Mouse (Mus musculus): ENCODE measurements around the gene Knstrn. TPM values are rescaled to one million over a fixed set of nuclear protein-coding genes. Genes with fewer than 3 reads are reported as not detected.

Gene Knstrn
- polyA plus RNA-seq, 3 experiments from 2014 or later, result 11.9 to 73.4 (median 13.7) TPM

DNA sequence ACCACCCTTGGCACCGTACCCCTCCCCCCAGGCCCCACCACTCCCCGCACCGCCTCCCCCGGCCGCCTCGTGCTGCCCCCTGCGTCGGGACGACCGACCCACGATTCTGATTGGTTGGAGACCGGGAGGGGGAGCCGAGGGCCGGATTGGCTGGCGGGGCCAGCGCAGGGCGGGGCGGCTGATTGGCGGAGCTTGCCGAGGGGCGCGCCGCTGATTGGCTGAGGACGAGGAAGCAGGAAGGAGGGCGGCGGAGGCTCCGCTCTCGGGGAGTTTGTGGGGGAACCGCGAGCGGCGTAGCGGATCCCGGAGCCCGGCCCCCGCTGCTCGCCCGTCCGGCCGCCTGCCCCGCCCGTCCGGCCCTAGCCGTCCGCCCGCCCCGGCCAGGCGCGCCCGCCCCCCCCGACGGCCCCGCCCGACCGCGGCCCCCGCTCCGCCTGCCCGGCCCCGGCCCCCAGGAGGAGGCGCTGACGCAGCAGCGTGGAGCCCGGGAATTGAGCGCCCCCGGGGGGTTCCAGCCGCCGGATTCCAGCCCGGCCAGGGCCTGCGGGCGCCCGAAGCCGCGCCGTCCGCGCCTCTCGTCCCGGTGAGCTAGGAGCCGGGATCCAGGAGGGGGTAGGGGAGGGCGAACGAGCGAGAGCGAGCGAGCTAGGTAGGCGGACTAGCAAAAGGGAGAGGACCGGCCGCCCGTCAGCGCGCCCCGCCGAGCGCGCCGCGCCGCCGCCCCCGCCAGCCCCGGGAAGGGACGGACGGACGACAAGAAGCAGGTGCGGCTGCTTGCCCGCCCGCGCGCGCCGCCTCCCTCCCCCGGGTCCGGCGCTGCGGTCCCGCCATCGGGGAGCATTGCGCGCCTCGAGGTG lies 87.6 kb downstream of the Knstrn start:
- peak; percentile 77 for ATAC-seq

DNA sequence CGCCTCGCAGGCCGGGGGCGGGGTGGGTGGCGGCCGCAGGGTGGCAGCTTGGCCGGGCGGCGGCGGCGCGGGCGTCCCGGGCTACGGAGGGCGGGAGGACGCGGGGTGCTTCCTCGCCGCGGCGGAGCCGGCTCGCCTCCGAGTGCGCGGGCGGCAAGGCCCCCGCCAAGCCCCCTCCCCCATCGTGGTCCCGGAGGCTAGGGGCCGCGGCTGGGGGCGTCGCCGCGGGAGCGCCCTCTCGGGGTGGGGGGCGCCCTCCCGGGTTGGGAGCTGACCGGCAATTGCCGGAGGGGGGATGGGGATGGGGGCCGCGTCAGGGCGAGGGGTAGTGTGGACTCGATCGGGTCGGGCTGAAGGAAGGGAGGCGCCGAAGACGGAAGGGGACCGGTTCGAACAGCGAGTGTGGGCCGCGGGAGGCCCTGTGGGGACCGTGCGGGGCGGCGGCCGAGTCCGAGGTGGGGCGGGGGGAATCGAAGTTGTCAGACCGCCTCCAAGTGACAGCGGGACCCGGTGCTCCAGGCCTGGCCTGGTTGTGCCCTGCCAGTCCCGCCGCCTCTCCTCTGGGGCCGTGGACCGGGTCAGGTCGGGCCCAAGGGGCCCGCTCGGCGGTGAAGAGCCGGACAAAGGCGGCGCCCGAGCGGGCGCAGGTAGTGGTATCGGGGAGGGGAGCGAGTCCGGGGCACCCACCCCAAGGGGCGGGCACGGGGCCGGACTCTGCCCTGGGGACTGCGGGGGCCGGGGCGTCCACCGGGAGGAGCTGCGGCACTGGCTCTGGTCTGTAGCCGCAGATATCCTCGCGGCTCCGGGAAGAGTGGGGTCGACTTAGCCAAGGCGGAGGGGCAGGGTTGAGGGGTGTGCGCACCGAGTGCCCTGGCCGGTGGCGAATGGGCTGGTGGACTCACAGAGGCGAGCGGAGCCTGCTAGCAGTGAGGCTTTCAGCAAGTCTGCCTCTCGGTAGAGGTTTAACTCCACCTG lies 88.5 kb downstream of the Knstrn start:
- no peak for ATAC-seq

DNA sequence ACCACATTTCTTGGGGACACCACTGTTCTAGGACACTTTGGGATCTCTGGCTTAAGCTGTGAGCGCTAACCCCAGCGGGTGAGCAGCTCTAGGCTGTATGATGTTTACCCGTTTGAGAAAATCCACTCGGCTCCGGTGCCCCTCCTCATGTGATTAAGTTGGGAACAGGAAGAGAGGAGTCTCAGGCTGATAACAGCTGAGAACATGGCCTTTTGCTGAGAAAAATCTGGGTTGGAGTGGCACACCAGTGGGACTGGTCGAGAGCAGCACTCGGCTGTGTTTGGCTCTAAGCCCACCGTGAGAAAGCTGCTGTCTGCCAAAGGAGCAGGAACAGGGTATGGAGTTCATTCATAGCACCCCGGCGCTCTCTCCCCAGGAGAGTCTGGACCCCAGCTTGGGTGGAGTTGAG lies 89.5 kb downstream of the Knstrn start:
- no peak for ATAC-seq

Other genes starting within 250 kb of the Knstrn start
- gene Bub1b, start 215.8 kb upstream of the Knstrn start, polyA plus RNA-seq (2017; shearing (Covaris generic)), result 10 to 100 TPM in 1 of 3 experiments, 1 to 10 TPM in 2; 5.4 to 49.0 (median 9.4) TPM
- under 1 TPM in 2 of 3 experiments, not detected in 1; 0.15 to 0.60 TPM for gene Pak6, start 150.7 kb upstream of the Knstrn start, polyA plus RNA-seq (2017; shearing (Covaris generic))
- not detected for gene Ankrd63, start 110.0 kb upstream of the Knstrn start, polyA plus RNA-seq (2017; shearing (Covaris generic))
- 10 to 100 TPM in 2 of 3 experiments, 1 to 10 TPM in 1; 8.2 to 18.9 (median 18.4) TPM for gene Plcb2, start 85.6 kb upstream of the Knstrn start, polyA plus RNA-seq (2017; shearing (Covaris generic))
- gene Inafm2, start 68.2 kb upstream of the Knstrn start, polyA plus RNA-seq (2017; shearing (Covaris generic)), result 10 to 100 TPM; 28.1 to 40.7 (median 28.2) TPM
- gene Ccdc9b, start 51.3 kb upstream of the Knstrn start, polyA plus RNA-seq (2017; shearing (Covaris generic)), result under 1 TPM in 2 of 3 experiments, not detected in 1; 0.16 to 0.30 TPM
- gene Phgr1, start 41.2 kb upstream of the Knstrn start, polyA plus RNA-seq (2017; shearing (Covaris generic)), result not detected
- not detected for gene Disp2, start 34.3 kb upstream of the Knstrn start, polyA plus RNA-seq (2017; shearing (Covaris generic))
- 10 to 100 TPM; 33.1 to 71.6 (median 60.8) TPM for gene Ivd, start 48.0 kb downstream of the Knstrn start, polyA plus RNA-seq (2017; shearing (Covaris generic))
- 1 to 10 TPM; 2.2 to 4.6 (median 4.6) TPM for gene Bahd1, start 86.4 kb downstream of the Knstrn start, polyA plus RNA-seq (2017; shearing (Covaris generic))
- 1 to 10 TPM; 1.1 to 1.6 (median 1.5) TPM for gene Chst14, start 112.5 kb downstream of the Knstrn start, polyA plus RNA-seq (2017; shearing (Covaris generic))
- gene Ccdc32, start 215.4 kb downstream of the Knstrn start, polyA plus RNA-seq (2017; shearing (Covaris generic)), result 10 to 100 TPM; 21.9 to 23.2 (median 22.8) TPM
- gene Rpusd2, start 220.8 kb downstream of the Knstrn start, polyA plus RNA-seq (2017; shearing (Covaris generic)), result 1 to 10 TPM; 1.6 to 2.2 (median 2.0) TPM
- 10 to 100 TPM in 1 of 3 experiments, 1 to 10 TPM in 2; 4.6 to 49.6 (median 6.9) TPM for gene Knl1, start 233.1 kb downstream of the Knstrn start, polyA plus RNA-seq (2017; shearing (Covaris generic))